Mouse (Mus musculus) stomach, postnatal 0 days (tissue): ENCODE results near the gene Hist1h3b.

Experiments used
- CTCF ChIP-seq: IDR thresholded peaks from 2 replicates; pipeline ENCODE4 v1.5.1; 2016; ENCODE audit warnings: antibody characterized with exemption, low read depth, mild to moderate bottlenecking, moderate library complexity
- EP300 ChIP-seq: optimal IDR thresholded peaks from 2 replicates; pipeline ENCODE3; 2016; ENCODE audit warnings: antibody characterized with exemption

- TF ChIP-seq CTCF: no peak
- TF ChIP-seq EP300: no peak
These were observed 20.7 kb downstream of the Hist1h3b start for GRCm38 (mm10) chr13:23772561-23773313.
